Mouse (Mus musculus): Measurements from ENCODE around the gene Tmprss9.
A peak's percentile ranks its signal among the peaks of the same experiment; 100 is the strongest.
"Not testable (repeated sequence)": the region's sequence is repeated elsewhere in the genome, so short reads cannot be mapped to it uniquely, and the experiment has no call there.

Tmprss9 gene

GRCm38 (mm10) chr10:80871581-80871980 is at the start of gene Tmprss9:
Tmprss9 (plus strand) TSS chr10:80871848.
- no peak for DNase-seq

- no peak for DNase-seq
These were observed 49.7 kb upstream of the Tmprss9 start for GRCm38 (mm10) chr10:80821991-80822390.

- DNase-seq, result no peak
These were observed 49.1 kb upstream of the Tmprss9 start for GRCm38 (mm10) chr10:80822528-80822927.

DNA sequence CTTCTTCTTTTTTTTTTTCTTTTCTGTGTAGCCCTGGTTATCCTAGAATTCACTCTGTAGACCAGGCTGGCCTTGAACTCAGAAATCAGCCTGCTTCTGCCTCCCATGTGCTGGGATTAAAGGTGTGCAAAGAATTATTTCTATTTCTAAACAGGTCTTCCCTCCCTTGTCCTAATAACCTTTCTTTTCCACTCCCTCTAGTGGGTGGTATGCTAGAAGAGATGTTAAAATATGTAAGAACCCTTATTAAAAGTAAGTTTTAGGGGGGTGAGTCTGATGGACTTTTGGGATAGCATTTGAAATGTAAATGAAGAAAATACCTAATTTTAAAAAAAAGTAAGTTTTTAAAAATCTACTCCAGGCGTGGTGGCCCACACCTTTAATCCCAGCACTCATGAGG is 48.3 kb upstream of the Tmprss9 start:
- no peak for DNase-seq

DNA sequence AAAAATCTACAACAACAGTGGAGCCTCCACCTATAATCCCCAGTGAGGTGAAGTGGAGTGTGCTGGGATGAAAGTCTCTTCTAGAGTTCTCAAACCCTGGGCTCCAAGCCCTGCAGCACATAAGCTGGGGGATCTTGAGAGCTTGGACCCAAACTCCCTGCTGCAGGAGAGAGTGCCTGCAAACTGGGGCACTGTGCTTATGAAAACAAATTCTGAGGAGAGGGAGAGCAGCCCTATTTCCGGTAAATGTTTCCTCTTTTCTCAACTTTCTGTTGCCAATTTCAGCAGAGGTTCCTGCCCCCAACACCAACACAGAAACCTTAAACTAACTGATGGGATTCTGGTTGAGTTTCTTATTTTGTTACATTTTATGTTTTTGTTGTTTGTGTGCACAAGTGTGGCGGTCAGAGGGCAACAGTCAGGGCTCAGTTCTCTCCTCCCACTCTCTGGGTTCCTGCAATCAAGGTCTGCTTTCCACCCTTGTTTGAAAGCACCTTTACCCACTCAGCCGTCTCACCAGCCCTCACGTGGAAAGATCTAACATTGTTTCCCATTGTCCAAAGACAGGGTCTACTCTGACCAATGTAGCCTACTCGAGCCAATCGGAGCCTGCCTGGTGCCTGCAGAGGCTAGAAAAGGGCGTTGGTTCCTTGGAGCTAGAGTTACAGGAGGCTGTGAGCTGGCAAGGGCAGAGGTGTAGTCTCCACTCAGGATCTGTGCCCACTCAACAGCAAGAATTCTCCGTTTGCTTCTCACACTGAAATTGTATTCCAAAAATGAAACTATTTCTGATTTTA is 47.6 kb upstream of the Tmprss9 start:
- no peak for DNase-seq

DNA sequence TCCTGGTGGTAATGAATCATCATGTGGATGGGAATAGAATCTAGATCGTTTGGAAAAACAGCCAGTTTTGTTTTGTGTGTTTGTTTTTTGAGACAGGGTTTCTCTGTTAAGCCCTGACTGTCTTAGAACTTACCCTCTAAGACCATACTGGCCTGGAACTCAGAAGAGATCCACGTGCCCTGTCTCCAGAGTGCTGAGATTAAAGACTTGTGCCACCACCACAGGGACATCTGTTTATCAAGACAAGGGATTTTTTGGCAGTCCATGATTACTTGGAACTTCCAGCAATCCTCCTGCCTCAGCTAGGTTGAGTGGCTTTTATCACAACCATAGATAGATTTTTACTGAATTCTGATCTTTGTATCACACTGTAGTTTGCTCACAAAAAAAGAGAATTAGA is 46.8 kb upstream of the Tmprss9 start:
- no peak for DNase-seq

GRCm38 (mm10) chr10:80826151-80827062 is 45.2 kb upstream of the Tmprss9 start, which contains the start of gene Oaz1:
Oaz1 (plus strand) TSS chr10:80826656.
- peak; percentile 98 for DNase-seq

GRCm38 (mm10) chr10:80827063-80827869 is 44.4 kb upstream of the Tmprss9 start:
- DNase-seq, result no peak

- DNase-seq, result no peak
These were observed 43.7 kb upstream of the Tmprss9 start for GRCm38 (mm10) chr10:80827870-80828420.

GRCm38 (mm10) chr10:80828587-80828986 is 43.1 kb upstream of the Tmprss9 start:
- not testable (repeated sequence) for DNase-seq

DNA sequence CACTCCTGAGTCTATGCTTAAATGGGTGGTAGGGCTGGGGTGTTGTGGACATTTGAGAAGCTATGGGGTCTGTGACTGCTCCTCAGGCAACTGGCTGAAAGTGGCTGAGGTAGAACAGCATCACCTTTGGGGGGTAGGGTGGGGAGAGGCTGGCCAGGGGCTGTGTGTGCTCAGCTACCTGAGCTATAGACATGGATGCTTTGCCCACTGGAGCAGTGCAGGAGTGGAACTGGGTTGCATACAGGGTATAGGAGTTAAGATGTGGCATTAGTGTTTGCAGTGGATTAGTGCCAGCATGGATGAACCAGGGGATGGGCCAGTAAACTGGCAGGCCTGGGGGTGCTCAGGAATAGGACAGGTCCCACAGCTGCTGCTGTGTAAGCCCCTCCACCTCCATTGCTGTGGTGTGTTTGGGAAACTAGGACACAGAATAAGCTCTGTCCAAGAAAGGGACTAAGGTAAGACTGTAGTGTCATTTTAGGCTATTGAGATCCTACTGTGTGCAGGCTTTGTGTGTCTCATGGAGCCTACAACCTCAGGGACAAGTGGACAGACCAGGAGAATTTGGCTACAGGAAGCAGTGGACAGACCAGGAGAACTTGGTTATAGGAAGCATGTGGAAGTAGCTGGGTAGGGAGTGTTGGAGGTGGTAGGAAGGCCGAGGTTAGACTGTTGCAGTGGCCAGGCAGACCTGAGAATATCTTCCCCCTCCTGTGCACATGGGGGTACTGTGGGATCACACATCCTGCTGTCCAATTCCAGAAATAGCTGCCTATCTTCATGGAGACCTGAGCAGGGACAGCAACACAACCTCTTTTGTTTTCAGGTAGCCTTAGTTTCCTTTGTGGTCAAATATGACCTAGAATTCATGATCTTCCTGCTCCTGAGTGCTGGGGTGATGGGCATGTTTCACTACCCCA is 42.0 kb upstream of the Tmprss9 start:
- no peak for DNase-seq

DNA sequence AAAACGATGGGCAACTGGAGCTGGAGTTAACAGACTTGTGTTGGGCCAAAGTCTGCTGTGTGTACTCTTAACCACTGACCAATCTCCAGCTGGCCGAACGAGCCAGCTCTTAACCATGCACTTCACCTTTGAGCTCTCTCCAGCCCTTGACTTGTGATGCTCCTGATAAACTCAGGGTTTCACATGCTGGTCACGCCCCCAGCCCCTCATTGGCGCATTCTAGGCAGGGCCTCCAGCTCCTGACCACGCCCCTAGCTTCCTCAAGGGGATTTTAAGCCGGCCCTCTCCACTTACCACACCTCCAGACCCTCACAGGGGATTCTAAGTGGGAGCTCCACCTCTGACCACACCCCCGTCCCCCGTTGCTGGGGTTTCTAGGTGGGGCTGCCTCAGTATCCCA is 40.5 kb upstream of the Tmprss9 start:
- no peak for DNase-seq

DNA sequence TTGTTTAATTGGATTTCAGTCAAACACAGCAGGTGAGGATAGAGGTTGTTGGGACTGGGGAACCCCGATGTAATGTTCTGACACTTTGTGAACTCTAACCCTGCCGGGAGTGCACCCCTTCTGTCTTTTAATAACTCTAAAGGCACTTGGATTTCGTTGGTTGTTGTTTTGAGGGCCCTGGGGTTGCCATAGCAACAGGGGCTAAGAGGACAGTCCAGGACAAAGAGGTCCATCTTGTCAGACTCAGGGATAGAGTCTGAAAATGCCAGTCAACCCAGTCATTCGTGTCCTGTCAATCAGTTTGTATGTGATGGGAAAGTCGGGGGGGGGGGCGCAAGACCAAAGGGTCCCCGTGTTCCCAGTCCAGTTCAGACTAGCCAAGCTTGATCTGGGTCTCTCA is 38.8 kb upstream of the Tmprss9 start:
- no peak for DNase-seq

DNA sequence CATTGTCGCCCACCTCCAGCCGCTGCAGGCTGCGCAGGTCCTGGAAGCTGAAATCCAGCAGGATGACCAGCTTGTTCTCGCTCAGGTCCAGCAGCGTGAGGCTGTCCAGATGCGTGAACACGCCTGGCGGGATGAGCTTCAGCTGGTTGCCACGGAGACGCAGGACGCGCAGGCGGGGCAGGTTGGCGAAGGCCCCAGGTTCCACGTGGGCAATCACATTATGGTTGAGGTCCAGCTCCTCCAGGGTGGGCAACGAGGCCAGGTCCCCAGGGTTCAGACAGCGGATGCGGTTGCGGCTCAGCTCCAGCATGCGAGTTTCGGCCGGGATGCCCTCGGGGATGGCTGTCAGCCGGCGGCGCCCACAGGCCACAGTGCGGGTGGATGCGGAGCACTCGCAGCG is 36.0 kb upstream of the Tmprss9 start:
- DNase-seq, result no peak

GRCm38 (mm10) chr10:80836949-80837379 is 34.7 kb upstream of the Tmprss9 start:
- DNase-seq, result peak; percentile 32

DNA sequence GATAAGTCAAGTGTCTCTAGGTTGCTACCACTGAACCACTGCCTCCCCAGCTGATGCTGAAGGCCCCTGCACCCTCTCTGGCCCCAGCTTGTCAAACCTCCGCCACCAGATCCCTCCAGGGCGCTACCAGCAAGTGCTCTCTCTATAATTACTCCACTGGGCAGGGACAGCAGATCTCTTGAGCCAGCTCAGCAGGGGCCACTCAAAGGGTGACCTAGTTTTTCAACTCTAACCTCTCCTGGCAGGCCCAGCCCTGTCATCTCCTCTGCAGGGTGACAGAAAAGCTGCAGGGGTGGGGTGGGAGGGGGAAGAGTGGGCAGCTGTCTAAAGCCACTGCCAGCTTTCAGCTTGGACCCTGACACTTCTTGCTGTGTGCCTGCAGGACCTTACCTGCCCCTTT is 33.8 kb upstream of the Tmprss9 start:
- no peak for DNase-seq

GRCm38 (mm10) chr10:80838346-80838912 is 33.2 kb upstream of the Tmprss9 start:
- no peak for DNase-seq

DNA sequence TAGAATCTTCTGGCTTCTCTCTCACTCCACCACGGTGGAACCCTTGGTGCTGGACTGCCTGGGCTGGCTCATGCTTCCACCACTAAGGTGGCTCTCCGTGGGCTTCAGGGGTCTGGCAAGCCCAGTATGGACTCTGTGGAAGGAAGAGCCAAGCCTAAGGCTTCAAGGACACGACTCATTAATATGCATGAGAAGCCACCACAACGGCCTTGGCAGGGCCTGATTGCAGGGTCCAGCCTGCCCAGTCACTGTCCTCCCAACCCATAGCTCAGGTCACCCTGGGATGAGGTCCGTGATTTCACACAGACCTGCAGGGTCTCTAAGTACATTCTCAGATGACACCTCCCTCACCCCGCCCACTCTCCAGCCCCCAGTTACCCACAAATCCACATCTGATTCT is 31.8 kb upstream of the Tmprss9 start:
- DNase-seq, result no peak

GRCm38 (mm10) chr10:80841685-80842084 is 30.0 kb upstream of the Tmprss9 start:
- no peak for DNase-seq

- DNase-seq, result no peak
These were observed 29.3 kb upstream of the Tmprss9 start for GRCm38 (mm10) chr10:80842334-80842733.
